Mouse (Mus musculus): ENCODE results near the gene Hao2. TPM values are rescaled to one million over a fixed set of nuclear protein-coding genes. Genes with fewer than 3 reads are reported as not detected.

Hao2 gene
- total and polyA plus RNA-seq, 3 experiments = not detected

DNA sequence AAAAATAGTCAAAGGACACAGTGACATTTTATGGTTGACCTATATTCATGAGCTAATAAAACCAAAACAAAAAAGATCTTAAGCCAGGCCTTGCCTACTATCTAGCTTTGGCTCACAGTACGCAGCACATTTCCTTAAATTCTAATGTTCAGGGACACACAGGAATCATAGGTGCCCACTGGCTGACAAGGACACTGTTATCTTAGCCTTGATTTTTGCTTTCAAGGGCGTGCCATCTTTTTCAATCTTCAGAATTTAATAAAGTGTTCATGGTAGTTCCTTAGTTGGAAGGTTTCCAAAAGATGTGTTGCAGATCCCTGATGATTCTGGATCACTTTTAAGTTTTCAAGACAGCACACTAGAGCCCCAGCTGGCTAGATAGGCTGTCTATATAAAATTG lies 12.2 kb downstream of the Hao2 start:
- no peak overlapping the region for H3K4me3 ChIP-seq
- intact Hi-C loops (cut with DNase I) = no loop called here
- H3K4me1 ChIP-seq (ENCODE audit: control insufficient read depth, insufficient read depth, low read length) = no peaks in the 10 kb centered on the region
- no peak overlapping the region for H3K27ac ChIP-seq
- WGBS = 79% methylated on average over 2 of the region's 2 CpGs
- DNase-seq = no peak
- H3K36me3 ChIP-seq (ENCODE audit: control insufficient read depth, insufficient read depth, low read length) = no peaks in the 10 kb centered on the region
- H3K79me2 ChIP-seq (replicated peaks; ENCODE audit: control insufficient read depth, insufficient read depth, low read length) = no peaks in the 10 kb centered on the region
- no peak overlapping the region for H3K9ac ChIP-seq (ENCODE audit: low read depth, low read length)
- TF ChIP-seq EP300 (IDR thresholded peaks at IDR 0.05; ENCODE audit: insufficient read depth, low read depth, low read length) = no peak
- no peak for TF ChIP-seq CTCF (IDR thresholded peaks at IDR 0.05)
- TF ChIP-seq POLR2A (IDR thresholded peaks at IDR 0.05; ENCODE audit: insufficient read depth, low read depth, low read length) = no peak
- no peaks in the 10 kb centered on the region for H3K27me3 ChIP-seq (ENCODE audit: control insufficient read depth, insufficient read depth, low read length)

DNA sequence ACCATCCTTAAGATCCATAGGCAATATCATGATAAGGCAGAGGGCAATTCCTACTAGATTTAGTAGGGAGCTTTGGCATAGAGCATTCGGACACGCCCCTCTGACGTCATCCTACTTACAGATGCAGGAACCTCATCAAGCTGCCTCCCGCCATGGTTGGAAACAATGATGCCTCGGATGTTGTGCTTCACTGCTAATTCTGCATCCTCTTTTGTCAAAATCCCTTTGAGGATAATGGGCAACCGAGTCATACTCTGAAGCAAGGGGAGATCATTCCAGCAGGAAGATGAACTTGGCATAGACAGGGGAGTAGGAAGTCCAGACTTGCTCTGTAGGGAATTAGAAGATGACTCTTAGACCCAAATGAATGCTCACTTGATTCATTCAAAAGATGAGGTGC lies 12.8 kb downstream of the Hao2 start:
- intact Hi-C loops (cut with DNase I) = no loop called here
- Histone ChIP-seq H3K27me3 (ENCODE audit: control insufficient read depth, insufficient read depth, low read length) (no peaks in the 10 kb centered on the region), H3K4me1 (ENCODE audit: control insufficient read depth, insufficient read depth, low read length) (no peaks in the 10 kb centered on the region), H3K79me2 (replicated peaks; ENCODE audit: control insufficient read depth, insufficient read depth, low read length) (no peaks in the 10 kb centered on the region), H3K4me3 (no peak overlapping the region), H3K9ac (ENCODE audit: low read depth, low read length) (no peak overlapping the region), H3K27ac (no peak overlapping the region), H3K36me3 (ENCODE audit: control insufficient read depth, insufficient read depth, low read length) (no peaks in the 10 kb centered on the region)
- 65% methylated on average over 6 of the region's 6 CpGs for WGBS
- no peak for DNase-seq
- TF ChIP-seq POLR2A (IDR thresholded peaks at IDR 0.05; ENCODE audit: insufficient read depth, low read depth, low read length) = no peak

DNA sequence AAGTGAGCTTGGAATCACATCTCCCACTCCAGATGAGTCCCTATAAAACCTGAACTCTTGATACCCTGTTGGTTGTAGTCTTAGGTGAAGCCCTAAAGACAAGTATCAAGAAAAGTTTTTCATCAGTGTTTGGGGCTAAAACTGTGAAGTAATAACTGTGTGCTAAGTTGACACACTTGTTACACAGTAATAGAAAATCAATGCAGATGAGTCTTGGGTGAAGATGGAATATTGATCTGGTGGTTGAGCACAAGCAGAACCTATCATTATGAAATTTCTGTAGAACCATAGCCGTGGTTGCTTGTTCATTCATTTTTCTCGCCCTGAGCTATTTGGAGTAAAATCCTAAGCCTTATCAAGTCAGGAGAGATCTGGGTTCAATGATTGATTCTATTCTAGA lies 24.8 kb downstream of the Hao2 start:
- intact Hi-C loops (cut with DNase I) = no loop called here
- TF ChIP-seq EP300 (IDR thresholded peaks at IDR 0.05; ENCODE audit: insufficient read depth, low read depth, low read length) (no peak), POLR2A (IDR thresholded peaks at IDR 0.05; ENCODE audit: insufficient read depth, low read depth, low read length) (no peak), CTCF (IDR thresholded peaks at IDR 0.05) (no peak)
- H3K27ac ChIP-seq = no peak overlapping the region
- no peak overlapping the region for H3K9ac ChIP-seq (ENCODE audit: low read depth, low read length)
- H3K4me3 ChIP-seq = no peak overlapping the region
- H3K27me3 ChIP-seq (ENCODE audit: control insufficient read depth, insufficient read depth, low read length) = no peaks in the 10 kb centered on the region
- H3K36me3 ChIP-seq (ENCODE audit: control insufficient read depth, insufficient read depth, low read length) = no peaks in the 10 kb centered on the region
- no peak for DNase-seq
- no peaks in the 10 kb centered on the region for H3K79me2 ChIP-seq (replicated peaks; ENCODE audit: control insufficient read depth, insufficient read depth, low read length)
- H3K4me1 ChIP-seq (ENCODE audit: control insufficient read depth, insufficient read depth, low read length) = no peaks in the 10 kb centered on the region
- 74% methylated on average over 2 of the region's 2 CpGs for WGBS

DNA sequence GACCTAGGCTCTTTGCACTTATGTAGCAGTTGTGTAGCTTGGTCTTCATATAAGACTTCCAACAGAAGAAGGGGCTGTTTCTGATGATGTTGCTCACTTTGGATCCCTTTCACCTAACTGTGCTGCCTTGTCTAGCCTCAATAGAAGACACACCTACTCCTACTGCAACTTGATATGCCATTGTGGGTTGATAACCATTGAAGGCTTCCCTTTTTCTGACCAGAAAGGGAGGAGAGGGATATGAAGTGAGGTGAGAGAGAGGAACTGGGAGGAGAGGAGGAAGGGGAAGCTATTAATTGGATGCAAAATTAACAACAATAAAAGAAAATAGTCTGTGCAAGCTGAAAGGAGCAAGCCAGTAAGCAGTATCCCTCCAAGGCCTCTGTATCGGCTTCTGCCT lies 30.2 kb downstream of the Hao2 start:
- Histone ChIP-seq H3K9ac (ENCODE audit: low read depth, low read length) (no peak overlapping the region), H3K4me1 (ENCODE audit: control insufficient read depth, insufficient read depth, low read length) (no peaks in the 10 kb centered on the region), H3K4me3 (no peak overlapping the region), H3K36me3 (ENCODE audit: control insufficient read depth, insufficient read depth, low read length) (no peaks in the 10 kb centered on the region), H3K27ac (no peak overlapping the region), H3K27me3 (ENCODE audit: control insufficient read depth, insufficient read depth, low read length) (no peaks in the 10 kb centered on the region), H3K79me2 (replicated peaks; ENCODE audit: control insufficient read depth, insufficient read depth, low read length) (no peaks in the 10 kb centered on the region)
- TF ChIP-seq EP300 (IDR thresholded peaks at IDR 0.05; ENCODE audit: insufficient read depth, low read depth, low read length) (no peak), CTCF (IDR thresholded peaks at IDR 0.05) (no peak), POLR2A (IDR thresholded peaks at IDR 0.05; ENCODE audit: insufficient read depth, low read depth, low read length) (no peak)
- intact Hi-C loops (cut with DNase I) = no loop called here
- 100% methylated on average over 1 of the region's 1 CpGs for WGBS
- no peak for DNase-seq

DNA sequence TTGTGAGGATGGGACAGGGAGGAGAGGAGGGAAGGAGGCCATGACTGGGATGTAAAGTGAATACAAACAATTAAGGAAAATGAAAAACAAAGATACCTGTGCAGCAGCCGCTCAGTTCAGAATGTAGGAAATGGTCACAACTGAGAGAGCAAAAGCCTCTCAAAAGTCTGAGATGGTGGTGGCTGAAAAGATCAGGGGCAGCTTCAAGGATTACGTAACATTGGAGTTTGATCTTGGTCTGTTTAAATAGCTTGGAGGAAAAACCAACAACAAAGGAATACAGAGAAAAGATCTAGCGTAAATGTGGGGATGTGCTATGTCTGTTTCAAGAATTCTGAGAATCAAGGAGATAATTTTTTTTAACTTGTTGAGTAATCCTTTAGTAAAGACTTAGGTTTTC lies 33.5 kb downstream of the Hao2 start, which contains the start of gene Hsd3b1:
Hsd3b1 (minus strand) TSS at position 219 of the 400 bp plus-strand sequence.
- intact Hi-C loops (cut with DNase I) = no loop called here
- no peak within 1 kb of the TSS for H3K4me3 ChIP-seq
- no peaks in the 10 kb centered on the region for H3K27me3 ChIP-seq (ENCODE audit: control insufficient read depth, insufficient read depth, low read length)
- H3K9ac ChIP-seq (ENCODE audit: low read depth, low read length) = no peak within 1 kb of the TSS
- no peak within 1 kb of the TSS for H3K27ac ChIP-seq
- H3K4me1 ChIP-seq (ENCODE audit: control insufficient read depth, insufficient read depth, low read length) = no peaks in the 10 kb centered on the region
- WGBS = 87% methylated on average over 3 of the region's 3 CpGs
- no peaks in the 10 kb centered on the region for H3K79me2 ChIP-seq (replicated peaks; ENCODE audit: control insufficient read depth, insufficient read depth, low read length)
- H3K36me3 ChIP-seq (ENCODE audit: control insufficient read depth, insufficient read depth, low read length) = no peaks in the 10 kb centered on the region
- TF ChIP-seq CTCF (IDR thresholded peaks at IDR 0.05) (no peak), EP300 (IDR thresholded peaks at IDR 0.05; ENCODE audit: insufficient read depth, low read depth, low read length) (no peak), POLR2A (IDR thresholded peaks at IDR 0.05; ENCODE audit: insufficient read depth, low read depth, low read length) (no peak)
- no peak for DNase-seq

DNA sequence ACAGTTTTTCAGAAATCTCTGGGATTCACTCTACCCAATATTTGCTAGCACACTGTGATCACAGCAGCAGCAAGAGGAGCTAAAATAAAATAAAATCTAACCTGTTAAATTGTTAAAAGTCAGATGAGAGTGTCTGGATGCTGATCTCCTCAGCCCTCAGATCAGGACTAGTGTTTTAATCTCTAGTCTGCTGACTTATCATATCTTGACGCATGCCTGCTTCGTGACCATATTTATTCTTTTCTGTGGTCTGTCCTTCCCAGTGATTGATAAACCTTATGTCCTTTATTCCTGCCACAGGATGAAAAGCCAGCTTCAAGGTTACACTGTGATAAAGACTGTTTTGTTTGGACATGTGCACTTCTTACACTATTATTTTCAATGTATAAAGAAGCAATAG lies 35.0 kb downstream of the Hao2 start:
- H3K27ac ChIP-seq = no peak overlapping the region
- no peak for TF ChIP-seq EP300 (IDR thresholded peaks at IDR 0.05; ENCODE audit: insufficient read depth, low read depth, low read length)
- no peak for TF ChIP-seq POLR2A (IDR thresholded peaks at IDR 0.05; ENCODE audit: insufficient read depth, low read depth, low read length)
- no peak for TF ChIP-seq CTCF (IDR thresholded peaks at IDR 0.05)

More for the DNA sequence above, 35.0 kb downstream of the Hao2 start:
- Histone ChIP-seq H3K9ac (ENCODE audit: low read depth, low read length) (no peak overlapping the region), H3K27me3 (ENCODE audit: control insufficient read depth, insufficient read depth, low read length) (no peaks in the 10 kb centered on the region), H3K36me3 (ENCODE audit: control insufficient read depth, insufficient read depth, low read length) (no peaks in the 10 kb centered on the region), H3K79me2 (replicated peaks; ENCODE audit: control insufficient read depth, insufficient read depth, low read length) (no peaks in the 10 kb centered on the region), H3K4me3 (no peak overlapping the region), H3K4me1 (ENCODE audit: control insufficient read depth, insufficient read depth, low read length) (no peaks in the 10 kb centered on the region)
- WGBS = 34% methylated on average over 2 of the region's 2 CpGs
- intact Hi-C loops (cut with DNase I) = no loop called here
- no peak for DNase-seq
